Mouse (Mus musculus): ENCODE measurements around the gene Creb3l4. TPM values are rescaled to one million over a fixed set of nuclear protein-coding genes. Genes with fewer than 3 reads are reported as not detected.

Creb3l4 gene
- total and polyA plus RNA-seq, 3 experiments: 0.21 to 0.89 (median 0.59) TPM

- TF ChIP-seq ETS1 (conservative IDR thresholded peaks at IDR 0.05; ENCODE audit: low read depth, low read length): peak; percentile 91
Measured at GRCm38 (mm10) chr3:90264687-90265033, 21.3 kb upstream of the Creb3l4 start (continued).

- H3K4me1 ChIP-seq (ENCODE audit: control insufficient read depth in 1 of 2, insufficient read depth in 2 of 2): peaks cover 25 to 68% of the 10 kb centered on the region in 2 experiments
- no peaks in the 10 kb centered on the region for H3K9me3 ChIP-seq (replicated peaks; ENCODE audit: low read length)
- peak overlapping the region in 1 of 3 experiments; percentile 29 for H3K4me3 ChIP-seq (replicated peaks in 1 of 3; ENCODE audit: low read depth in 2 of 3, low read length in 2 of 3, poor library complexity in 1 of 3)
- no peaks in the 10 kb centered on the region for H3K27me3 ChIP-seq (replicated peaks)
- peaks cover 59 to 69% of the 10 kb centered on the region in 2 experiments for H3K36me3 ChIP-seq (replicated peaks in 1 of 2; ENCODE audit: control insufficient read depth in 1 of 2, insufficient read depth in 1 of 2, low read length in 1 of 2)
- TF ChIP-seq POLR2AphosphoS2 (IDR thresholded peaks at IDR 0.05; ENCODE audit: low read depth, low read length): no peak
- TF ChIP-seq CHD1 (IDR thresholded peaks at IDR 0.05; ENCODE audit: low read depth, low read length): no peak
- TF ChIP-seq IRF4 (IDR thresholded peaks at IDR 0.05; ENCODE audit: low read depth, low read length): no peak
- TF ChIP-seq CTCF (conservative IDR thresholded peaks at IDR 0.05 in 1 of 2, IDR thresholded peaks at IDR 0.05 in 1 of 2; ENCODE audit: low read depth in 2 of 2, low read length in 2 of 2): no peak
- no peak for DNase-seq (ENCODE audit: extremely low read depth)
- in situ Hi-C loops (cut with MboI; ENCODE audit: low pct_ligation_motif_present, low pct_unique_long_range_greater_than_20kb, low sequenced_read_pairs): no loop called here
- dilution Hi-C loops (cut with MboI; ENCODE audit: extremely low pct_ligation_motif_present, extremely low pct_unique_long_range_greater_than_20kb, low sequenced_read_pairs): no loop called here
- H3K4me2 ChIP-seq (ENCODE audit: insufficient read depth, low read depth, poor library complexity, severe bottlenecking): no peak overlapping the region
- no peak overlapping the region for H3K9ac ChIP-seq (ENCODE audit: insufficient read depth, low read depth)
- peaks cover 32% of the 10 kb centered on the region for H3K79me2 ChIP-seq (replicated peaks; ENCODE audit: control insufficient read depth, extremely low read depth, insufficient read depth, poor library complexity, severe bottlenecking)
- H3K27ac ChIP-seq (ENCODE audit: insufficient read depth, low read depth): peak overlapping the region; percentile 76
Measured at GRCm38 (mm10) chr3:90263121-90263771, 19.9 kb upstream of the Creb3l4 start.

GRCm38 (mm10) chr3:90258521-90258920, 15.2 kb upstream of the Creb3l4 start:
- TF ChIP-seq MAZ (IDR thresholded peaks at IDR 0.05; ENCODE audit: low read depth, low read length): no peak
- no peak for TF ChIP-seq MEF2A (IDR thresholded peaks at IDR 0.05; ENCODE audit: borderline replicate concordance, low read depth, low read length)
- TF ChIP-seq TCF12 (IDR thresholded peaks at IDR 0.05; ENCODE audit: low read depth, low read length): no peak
- TF ChIP-seq TBP (conservative IDR thresholded peaks at IDR 0.05; ENCODE audit: low read depth, low read length): no peak
- no peak for TF ChIP-seq USF2 (conservative IDR thresholded peaks at IDR 0.05; ENCODE audit: low read depth, low read length)
- TF ChIP-seq POLR2A (IDR thresholded peaks at IDR 0.05; ENCODE audit: low read depth, low read length): no peak
- no peak for TF ChIP-seq MAX (IDR thresholded peaks at IDR 0.05; ENCODE audit: low read length)
- TF ChIP-seq SMC3 (IDR thresholded peaks at IDR 0.05; ENCODE audit: low read depth, low read length): no peak
- TF ChIP-seq EP300 (IDR thresholded peaks at IDR 0.05; ENCODE audit: low read length): no peak
- no peak for TF ChIP-seq IRF4 (IDR thresholded peaks at IDR 0.05; ENCODE audit: low read depth, low read length)
- no peak for TF ChIP-seq CHD1 (IDR thresholded peaks at IDR 0.05; ENCODE audit: low read depth, low read length)
- peaks cover 51% of the 10 kb centered on the region for H3K79me2 ChIP-seq (replicated peaks; ENCODE audit: control insufficient read depth, extremely low read depth, insufficient read depth, poor library complexity, severe bottlenecking)
- H3K4me2 ChIP-seq (ENCODE audit: insufficient read depth, low read depth, poor library complexity, severe bottlenecking): no peak overlapping the region
- H3K27ac ChIP-seq (ENCODE audit: insufficient read depth, low read depth): no peak overlapping the region
- no peaks in the 10 kb centered on the region for H3K27me3 ChIP-seq (replicated peaks)
- H3K9me3 ChIP-seq (replicated peaks; ENCODE audit: low read length): no peaks in the 10 kb centered on the region
- peaks cover 20 to 67% of the 10 kb centered on the region in 2 experiments for H3K4me1 ChIP-seq (ENCODE audit: control insufficient read depth in 1 of 2, insufficient read depth in 2 of 2)
- in situ Hi-C loops (cut with MboI; ENCODE audit: low pct_ligation_motif_present, low pct_unique_long_range_greater_than_20kb, low sequenced_read_pairs) (no loop called here), dilution Hi-C loops (cut with MboI; ENCODE audit: extremely low pct_ligation_motif_present, extremely low pct_unique_long_range_greater_than_20kb, low sequenced_read_pairs) (no loop called here)
- peaks cover 65 to 67% of the 10 kb centered on the region in 2 experiments for H3K36me3 ChIP-seq (replicated peaks in 1 of 2; ENCODE audit: control insufficient read depth in 1 of 2, insufficient read depth in 1 of 2, low read length in 1 of 2)
- no peak for DNase-seq (ENCODE audit: extremely low read depth)
- no peak overlapping the region for H3K9ac ChIP-seq (ENCODE audit: insufficient read depth, low read depth)
- H3K4me3 ChIP-seq (replicated peaks in 1 of 3; ENCODE audit: low read depth in 2 of 3, low read length in 2 of 3, poor library complexity in 1 of 3): no peak overlapping the region
